Mouse (Mus musculus) forebrain, embryonic 16.5 days (tissue): ENCODE measurements around the gene Zfp385a. TPM values are rescaled to one million over a fixed set of nuclear protein-coding genes. Genes with fewer than 3 reads are reported as not detected.

ENCODE experiments used
- ATAC-seq: fragments of 200-750 bp; cut with Nextera tagmentation; 2 replicates; pipeline ENCODE4 v1.8.0; 2017; ENCODE audit warnings: mild to moderate bottlenecking, moderate library complexity
- H3K27ac ChIP-seq: fragments of 300-500 bp; sonication (generic); 2 replicates; pipeline ENCODE4 v1.5.1; 2014; ENCODE audit warnings: low read length, control low read depth
- H3K27me3 ChIP-seq: fragments of 300-500 bp; sonication (generic); replicated peaks from 2 replicates; pipeline ENCODE4 v1.6.1; 2014; ENCODE audit warnings: low read length; ENCODE audit not compliant: control insufficient read depth, insufficient read depth
- H3K36me3 ChIP-seq: fragments of 300-500 bp; sonication (generic); 2 replicates; pipeline ENCODE4 v1.6.1; 2014; ENCODE audit not compliant: control insufficient read depth, insufficient read depth
- H3K4me1 ChIP-seq: fragments of 300-500 bp; sonication (generic); replicated peaks from 2 replicates; pipeline ENCODE4 v1.6.1; 2014; ENCODE audit warnings: low read length; ENCODE audit not compliant: control insufficient read depth, insufficient read depth
- H3K4me2 ChIP-seq: fragments of 300-500 bp; sonication (generic); 2 replicates; pipeline ENCODE4 v1.6.1; 2014; ENCODE audit warnings: mild to moderate bottlenecking, low read length, control low read depth
- H3K4me3 ChIP-seq: fragments of 300-500 bp; sonication (generic); replicated peaks from 2 replicates; pipeline ENCODE4 v1.5.1; 2014; ENCODE audit warnings: mild to moderate bottlenecking, low read length, control low read depth
- H3K9ac ChIP-seq: fragments of 300-500 bp; sonication (generic); replicated peaks from 2 replicates; pipeline ENCODE4 v1.6.1; 2014; ENCODE audit warnings: low read depth, low read length, control low read depth
- H3K9me3 ChIP-seq: fragments of 300-500 bp; sonication (generic); 2 replicates; pipeline ENCODE4 v1.6.1; 2016; ENCODE audit warnings: low read length; ENCODE audit not compliant: control insufficient read depth
- WGBS: fragments of 180-500 bp; shearing (Covaris S2); extraction: QIAGEN DNeasy Blood & Tissue Kit; methylation state at CpG from one replicate; pipeline ENCODE4 v1.1.7; 2014; 5-methylcytosine and 5-hydroxymethylcytosine counted together
- polyA plus RNA-seq: library from polyadenylated mRNA; unstranded; fragments of >200 nt; fragmentation: Nextera tagmentation; extraction: Ambion mirVana; gene quantifications from 2 replicates; pipeline ENCODE4 v1.2.1, GENCODE M21; 2015

Gene Zfp385a
- polyA plus RNA-seq, 1 experiment from 2014 or later, result 12.2 TPM

- Histone ChIP-seq H3K27me3 (no peaks in the 10 kb centered on the region), H3K4me1 (no peaks in the 10 kb centered on the region), H3K27ac (no peak overlapping the region), H3K9ac (no peak overlapping the region), H3K9me3 (no peaks in the 10 kb centered on the region), H3K4me3 (no peak overlapping the region), H3K36me3 (no peaks in the 10 kb centered on the region), H3K4me2 (no peak overlapping the region)
- no peak for ATAC-seq
- 34% methylated on average over 4 of the region's 4 CpGs for WGBS
Observed at GRCm38 (mm10) chr15:103358278-103359121, 18.6 kb upstream of the Zfp385a start.

GRCm38 (mm10) chr15:103357817-103358216 lies 17.9 kb upstream of the Zfp385a start:
- no peaks in the 10 kb centered on the region for H3K4me1 ChIP-seq
- H3K36me3 ChIP-seq, result no peaks in the 10 kb centered on the region
- no peak overlapping the region for H3K9ac ChIP-seq
- no peak overlapping the region for H3K27ac ChIP-seq
- H3K27me3 ChIP-seq, result no peaks in the 10 kb centered on the region
- no peak overlapping the region for H3K4me3 ChIP-seq
- ATAC-seq, result no peak
- H3K9me3 ChIP-seq, result no peaks in the 10 kb centered on the region
- 82% methylated on average over 4 of the region's 4 CpGs for WGBS
- no peak overlapping the region for H3K4me2 ChIP-seq

- Histone ChIP-seq H3K4me1 (no peaks in the 10 kb centered on the region), H3K27ac (no peak overlapping the region), H3K9ac (no peak overlapping the region), H3K4me2 (no peak overlapping the region), H3K9me3 (no peaks in the 10 kb centered on the region), H3K27me3 (no peaks in the 10 kb centered on the region), H3K4me3 (no peak overlapping the region), H3K36me3 (no peaks in the 10 kb centered on the region)
- WGBS, result 84% methylated on average over 4 of the region's 4 CpGs
- ATAC-seq, result no peak
Observed at GRCm38 (mm10) chr15:103356130-103356529, 16.2 kb upstream of the Zfp385a start.

- H3K4me1 ChIP-seq, result no peaks in the 10 kb centered on the region
- no peaks in the 10 kb centered on the region for H3K27me3 ChIP-seq
- H3K36me3 ChIP-seq, result no peaks in the 10 kb centered on the region
- H3K9me3 ChIP-seq, result no peaks in the 10 kb centered on the region
- no peak overlapping the region for H3K27ac ChIP-seq
- no peak overlapping the region for H3K9ac ChIP-seq
- H3K4me2 ChIP-seq, result no peak overlapping the region
- ATAC-seq, result no peak
- WGBS, result 87% methylated on average over 4 of the region's 4 CpGs
- H3K4me3 ChIP-seq, result no peak overlapping the region
Observed at GRCm38 (mm10) chr15:103355420-103355819, 15.5 kb upstream of the Zfp385a start.

GRCm38 (mm10) chr15:103354690-103355089 lies 14.8 kb upstream of the Zfp385a start:
- Histone ChIP-seq H3K9me3 (no peaks in the 10 kb centered on the region), H3K36me3 (no peaks in the 10 kb centered on the region), H3K9ac (no peak overlapping the region), H3K4me1 (no peaks in the 10 kb centered on the region), H3K4me3 (no peak overlapping the region), H3K27me3 (no peaks in the 10 kb centered on the region), H3K4me2 (no peak overlapping the region), H3K27ac (no peak overlapping the region)
- 93% methylated on average over 2 of the region's 2 CpGs for WGBS
- no peak for ATAC-seq

GRCm38 (mm10) chr15:103353511-103354256 lies 13.8 kb upstream of the Zfp385a start:
- no peak overlapping the region for H3K4me2 ChIP-seq
- WGBS, result 95% methylated on average over 11 of the region's 11 CpGs
- no peak overlapping the region for H3K27ac ChIP-seq
- H3K36me3 ChIP-seq, result no peaks in the 10 kb centered on the region
- no peak for ATAC-seq
- H3K4me1 ChIP-seq, result no peaks in the 10 kb centered on the region
- H3K27me3 ChIP-seq, result no peaks in the 10 kb centered on the region
- H3K9me3 ChIP-seq, result no peaks in the 10 kb centered on the region
- no peak overlapping the region for H3K4me3 ChIP-seq
- H3K9ac ChIP-seq, result no peak overlapping the region

- H3K9me3 ChIP-seq, result no peaks in the 10 kb centered on the region
- H3K36me3 ChIP-seq, result no peaks in the 10 kb centered on the region
- 32% methylated on average over 4 of the region's 4 CpGs for WGBS
- no peaks in the 10 kb centered on the region for H3K27me3 ChIP-seq
- no peak overlapping the region for H3K27ac ChIP-seq
- no peaks in the 10 kb centered on the region for H3K4me1 ChIP-seq
- no peak overlapping the region for H3K4me2 ChIP-seq
- H3K9ac ChIP-seq, result no peak overlapping the region
- peak; percentile 33 for ATAC-seq
- H3K4me3 ChIP-seq, result no peak overlapping the region
Observed at GRCm38 (mm10) chr15:103352856-103353255, 13.0 kb upstream of the Zfp385a start.

- ATAC-seq, result no peak
- Histone ChIP-seq H3K9me3 (no peaks in the 10 kb centered on the region), H3K4me2 (no peak overlapping the region), H3K9ac (no peak overlapping the region), H3K4me3 (no peak overlapping the region), H3K36me3 (no peaks in the 10 kb centered on the region), H3K27ac (no peak overlapping the region), H3K27me3 (no peaks in the 10 kb centered on the region), H3K4me1 (no peaks in the 10 kb centered on the region)
- WGBS, result 0% methylated on average over 2 of the region's 2 CpGs
Observed at GRCm38 (mm10) chr15:103347275-103347684, 7.4 kb upstream of the Zfp385a start.

- no peak overlapping the region for H3K4me3 ChIP-seq
- H3K9ac ChIP-seq, result no peak overlapping the region
- H3K36me3 ChIP-seq, result no peaks in the 10 kb centered on the region
- H3K4me1 ChIP-seq, result no peaks in the 10 kb centered on the region
- ATAC-seq, result no peak
- no peak overlapping the region for H3K27ac ChIP-seq
- H3K9me3 ChIP-seq, result no peaks in the 10 kb centered on the region
- 91% methylated on average over 6 of the region's 6 CpGs for WGBS
- H3K4me2 ChIP-seq, result no peak overlapping the region
- H3K27me3 ChIP-seq, result 0 out of 2 replicates have a peak, but pooled peaks cover 7% of the 10 kb centered on the region
Observed at GRCm38 (mm10) chr15:103345789-103346188, 5.9 kb upstream of the Zfp385a start.
